Mouse (Mus musculus): ENCODE measurements at regions not wholly inside any gene's neighbourhood (a gene's known extent, or its start where the extent isn't known, plus 50 kb on each side); places are given as distances from the start of the nearest gene placed in this dataset.

DNA sequence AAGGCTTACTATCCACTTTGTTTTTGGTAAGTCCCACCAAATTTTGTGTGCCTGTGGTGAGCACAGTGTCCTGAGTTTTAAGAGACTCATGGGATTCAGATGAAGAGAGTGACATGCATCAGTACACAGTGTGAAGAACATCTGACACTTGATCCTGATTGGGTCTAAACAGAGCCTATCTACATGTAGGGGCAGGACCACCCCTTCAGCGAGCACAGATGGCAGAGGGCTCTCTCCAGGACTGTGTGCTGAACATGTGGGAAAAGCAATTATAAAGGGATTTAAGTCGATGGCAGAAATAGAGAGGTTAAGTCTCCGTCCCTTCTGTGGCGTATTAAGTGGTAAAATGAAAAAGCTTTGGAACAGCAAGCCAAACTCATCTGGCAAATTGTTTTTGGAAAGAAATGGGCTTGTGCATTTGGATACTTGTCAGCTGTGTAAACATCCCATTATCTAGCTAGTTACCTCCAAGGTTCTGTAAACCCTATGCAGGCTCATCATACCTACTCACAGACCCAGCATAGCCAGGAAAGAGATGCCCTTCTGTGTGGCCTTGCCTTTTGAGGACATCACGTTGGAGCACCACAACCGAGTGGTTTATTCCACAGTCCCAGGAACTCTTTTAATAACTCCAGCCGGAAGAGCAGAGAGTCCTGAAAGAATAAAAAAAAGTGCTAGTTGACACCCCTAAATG, 381.3 kb upstream of the Cdh11 start:
- Histone ChIP-seq H3K4me3 (no peak overlapping the region), H3K36me3 (no peaks in the 10 kb centered on the region), H3K9me3 (no peaks in the 10 kb centered on the region), H3K4me1 (replicated peaks) (0 out of 2 replicates have a peak, but pooled peaks cover 8% of the 10 kb centered on the region), H3K27ac (no peak overlapping the region), H3K27me3 (ENCODE audit: insufficient read depth, poor library complexity, severe bottlenecking) (no peaks in the 10 kb centered on the region)
- 74% methylated on average over 7 of the region's 7 CpGs for WGBS
- DNase-seq (ENCODE audit: low spot score): peak; percentile 6

DNA sequence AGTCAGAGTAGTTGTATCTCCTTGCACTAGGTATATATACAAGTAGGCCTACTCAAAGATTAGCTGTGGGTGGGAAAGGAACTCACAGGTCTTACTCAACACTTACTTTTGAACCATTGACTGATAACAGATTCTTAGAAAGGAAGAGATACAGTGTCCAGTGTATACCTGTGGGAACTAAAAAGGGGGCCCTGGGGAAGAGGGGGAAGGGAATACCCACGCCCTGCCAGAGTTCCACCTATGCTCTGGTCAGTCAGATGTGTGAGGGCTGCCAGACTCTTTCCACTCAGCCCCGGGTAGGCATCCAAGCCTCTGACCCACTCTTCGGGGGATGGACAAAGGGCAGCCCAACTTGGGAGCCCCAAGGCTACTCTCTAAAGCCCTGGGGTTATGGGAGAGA, 387.9 kb upstream of the Cdh11 start:
- H3K27me3 ChIP-seq (ENCODE audit: insufficient read depth, poor library complexity, severe bottlenecking): no peaks in the 10 kb centered on the region
- H3K36me3 ChIP-seq: no peaks in the 10 kb centered on the region
- no peaks in the 10 kb centered on the region for H3K9me3 ChIP-seq
- no peak for DNase-seq (ENCODE audit: low spot score)
- WGBS: 81% methylated on average over 3 of the region's 3 CpGs
- H3K4me1 ChIP-seq (replicated peaks): no peaks in the 10 kb centered on the region
- no peak overlapping the region for H3K4me3 ChIP-seq
- peak overlapping the region; percentile 50; the same call in 1 of the 2 replicates for H3K27ac ChIP-seq

DNA sequence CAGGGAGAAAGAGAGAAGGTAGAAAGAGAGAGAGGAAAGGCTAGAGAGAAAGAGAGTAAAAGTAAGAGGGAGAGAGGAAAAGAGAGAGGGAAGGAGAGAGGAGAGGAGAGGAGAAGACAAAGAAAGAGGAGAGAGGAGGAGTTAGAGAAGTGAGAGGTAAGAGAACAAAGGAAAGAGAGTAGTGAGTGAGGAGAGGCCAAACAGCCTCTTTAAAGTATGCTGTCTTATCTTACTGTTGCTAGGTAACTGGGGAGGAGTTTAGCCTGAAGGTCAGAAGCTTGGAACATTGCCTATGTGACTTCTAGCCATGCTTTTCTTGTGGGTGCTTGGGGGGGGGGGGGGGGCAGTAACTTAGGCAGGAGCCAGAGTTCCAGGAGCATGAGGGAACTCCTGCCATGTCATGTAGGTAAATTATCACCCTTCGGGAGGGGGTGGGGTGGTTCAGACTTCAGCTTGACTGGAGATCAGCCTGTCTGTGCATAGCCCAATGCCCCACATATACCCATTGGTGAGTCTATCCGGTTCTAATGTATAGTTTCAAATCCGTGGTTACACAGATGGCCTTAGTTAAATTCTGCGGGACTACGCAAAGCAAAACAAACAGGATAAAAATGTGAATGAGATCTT, 388.5 kb upstream of the Cdh11 start:
- no peaks in the 10 kb centered on the region for H3K36me3 ChIP-seq
- H3K27me3 ChIP-seq (ENCODE audit: insufficient read depth, poor library complexity, severe bottlenecking): no peaks in the 10 kb centered on the region
- WGBS: 69% methylated on average over 5 of the region's 5 CpGs
- H3K4me3 ChIP-seq: no peak overlapping the region
- H3K4me1 ChIP-seq (replicated peaks): no peaks in the 10 kb centered on the region
- peak overlapping the region; percentile 50; the same call in 1 of the 2 replicates for H3K27ac ChIP-seq
- no peak for DNase-seq (ENCODE audit: low spot score)
- no peaks in the 10 kb centered on the region for H3K9me3 ChIP-seq

DNA sequence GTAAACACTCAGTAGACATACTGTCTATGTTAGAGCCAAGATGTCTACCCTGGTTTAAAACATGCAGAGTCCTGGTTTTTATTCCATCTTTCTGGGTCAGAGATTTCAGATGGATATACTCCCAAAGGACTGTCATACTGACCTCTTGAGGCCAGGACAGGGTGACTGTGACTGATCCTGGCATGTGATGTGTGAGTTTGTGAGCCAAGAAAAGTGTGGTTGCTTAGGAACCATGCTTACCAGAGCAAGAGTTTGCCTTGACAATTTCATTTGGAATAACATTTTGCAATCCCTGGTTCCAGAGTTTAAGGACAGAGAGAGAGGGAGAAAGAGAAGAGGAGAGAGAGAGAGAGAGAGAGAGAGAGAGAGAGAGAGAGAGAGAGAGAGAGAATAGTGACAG, 395.2 kb upstream of the Cdh11 start:
- Histone ChIP-seq H3K36me3 (no peaks in the 10 kb centered on the region), H3K4me3 (no peak overlapping the region), H3K4me1 (replicated peaks) (no peaks in the 10 kb centered on the region), H3K27ac (no peak overlapping the region), H3K9me3 (no peaks in the 10 kb centered on the region), H3K27me3 (ENCODE audit: insufficient read depth, poor library complexity, severe bottlenecking) (no peaks in the 10 kb centered on the region)
- DNase-seq (ENCODE audit: low spot score): no peak

DNA sequence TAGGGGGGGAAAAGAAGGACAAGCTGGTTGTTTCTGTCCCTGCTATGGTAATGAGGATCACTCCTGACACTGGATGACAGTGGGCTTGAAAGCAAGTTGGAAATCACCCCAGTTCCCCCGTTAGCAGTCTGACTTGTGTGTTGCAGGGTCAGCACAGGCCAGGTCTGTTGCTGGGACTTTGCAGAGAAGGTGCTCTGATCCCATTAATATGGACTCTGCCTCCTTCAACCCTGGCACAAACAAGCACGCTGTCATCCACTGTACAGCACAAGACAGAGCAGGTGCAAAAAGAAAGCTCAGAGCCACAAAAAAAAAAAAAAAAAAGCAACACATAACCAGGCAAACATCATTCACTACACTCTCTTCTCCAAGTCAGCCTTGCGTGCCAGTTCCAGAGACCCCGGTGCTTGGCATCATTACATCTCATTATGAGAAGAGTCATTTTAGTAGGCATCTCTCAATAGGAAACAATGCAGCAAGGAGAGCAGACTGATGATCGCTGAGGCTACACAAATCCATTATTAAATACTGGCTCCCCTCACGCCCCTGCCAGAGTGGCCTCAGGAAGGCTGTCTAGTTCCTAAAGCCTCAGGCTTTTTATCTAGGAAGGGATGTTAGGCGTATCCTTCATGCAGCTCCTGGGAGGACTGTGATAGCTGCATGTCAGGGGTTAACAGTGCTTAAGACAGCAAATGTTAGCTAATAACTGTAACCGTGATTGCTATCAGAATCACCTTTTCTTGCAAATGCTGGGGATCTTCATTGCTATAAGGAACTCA, 403.5 kb upstream of the Cdh11 start:
- Histone ChIP-seq H3K4me1 (replicated peaks) (peaks cover 6% of the 10 kb centered on the region; the same call in 1 of the 2 replicates), H3K27me3 (ENCODE audit: insufficient read depth, poor library complexity, severe bottlenecking) (no peaks in the 10 kb centered on the region), H3K4me3 (no peak overlapping the region), H3K9me3 (no peaks in the 10 kb centered on the region), H3K36me3 (no peaks in the 10 kb centered on the region), H3K27ac (peak overlapping the region; percentile 6; the same call in 1 of the 2 replicates)
- no peak for DNase-seq (ENCODE audit: low spot score)
- WGBS: 78% methylated on average over 8 of the region's 8 CpGs

DNA sequence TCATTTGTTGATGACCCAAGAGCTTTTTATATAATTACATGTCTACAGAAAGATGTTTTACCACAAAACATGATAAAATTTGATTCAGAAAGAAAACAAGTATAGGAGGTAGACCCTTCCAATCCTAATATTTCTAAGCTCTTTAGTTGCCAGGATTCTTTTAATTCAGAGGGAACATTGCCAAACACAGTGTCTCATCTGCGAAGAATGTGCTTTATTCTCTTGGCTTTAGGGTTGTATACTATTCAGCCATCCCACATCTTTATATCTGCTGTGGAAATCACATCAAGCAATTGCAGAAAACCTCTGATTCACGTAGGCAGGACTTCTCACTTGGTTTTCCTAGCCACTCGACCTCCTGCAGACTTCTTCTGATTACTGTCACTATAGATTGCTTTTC, 412.8 kb upstream of the Cdh11 start:
- no peak for DNase-seq (ENCODE audit: low spot score)
- Histone ChIP-seq H3K9me3 (no peaks in the 10 kb centered on the region), H3K27ac (no peak overlapping the region), H3K4me3 (no peak overlapping the region), H3K36me3 (no peaks in the 10 kb centered on the region), H3K4me1 (replicated peaks) (no peaks in the 10 kb centered on the region), H3K27me3 (ENCODE audit: insufficient read depth, poor library complexity, severe bottlenecking) (no peaks in the 10 kb centered on the region)
- 79% methylated on average over 3 of the region's 3 CpGs for WGBS

DNA sequence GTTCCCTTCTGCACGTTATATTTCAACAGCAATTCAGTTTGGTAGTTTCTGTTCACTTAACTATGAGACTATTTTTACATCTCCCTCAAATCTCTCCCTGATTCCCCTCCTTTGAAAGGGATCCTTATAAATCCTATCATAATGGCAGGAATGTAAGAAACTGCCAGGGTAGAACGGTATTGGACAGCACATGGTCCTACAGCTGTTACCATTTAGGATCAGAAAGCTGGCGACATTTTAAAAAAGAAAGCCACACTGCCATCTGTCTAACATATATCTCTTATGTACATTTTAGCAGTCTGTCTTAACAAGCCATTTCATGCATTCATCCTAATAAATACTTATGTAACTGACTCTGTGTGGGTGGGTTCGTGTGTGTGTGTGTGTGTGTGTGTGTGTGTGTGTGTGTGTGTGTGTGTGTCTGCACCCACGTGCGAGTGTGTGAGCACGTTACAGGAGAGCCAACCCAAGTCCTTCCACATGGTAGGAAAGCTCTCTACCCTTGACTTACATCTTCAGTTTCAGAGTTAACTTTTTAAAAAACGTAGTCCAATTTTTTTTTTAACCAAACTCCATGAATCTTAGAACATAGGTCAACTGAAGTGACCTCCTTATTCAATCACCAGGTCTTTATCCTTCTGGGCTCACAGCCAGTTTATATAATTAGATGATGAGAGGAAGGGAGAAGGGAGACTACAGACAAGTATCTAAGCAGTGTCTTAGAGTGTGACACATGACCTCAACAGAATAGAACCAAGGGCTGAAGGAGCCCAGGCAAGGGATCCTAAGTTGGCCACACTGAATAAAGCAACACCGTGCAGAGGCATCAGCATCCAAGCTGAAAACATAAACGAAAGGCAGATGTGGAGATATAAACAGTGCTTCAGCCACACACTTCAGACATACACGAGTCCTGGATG, 414.5 kb upstream of the Cdh11 start:
- Histone ChIP-seq H3K36me3 (no peaks in the 10 kb centered on the region), H3K27me3 (ENCODE audit: insufficient read depth, poor library complexity, severe bottlenecking) (no peaks in the 10 kb centered on the region), H3K4me3 (no peak overlapping the region), H3K4me1 (replicated peaks) (no peaks in the 10 kb centered on the region), H3K27ac (no peak overlapping the region), H3K9me3 (no peaks in the 10 kb centered on the region)
- WGBS: 80% methylated on average over 11 of the region's 11 CpGs
- DNase-seq (ENCODE audit: low spot score): no peak

DNA sequence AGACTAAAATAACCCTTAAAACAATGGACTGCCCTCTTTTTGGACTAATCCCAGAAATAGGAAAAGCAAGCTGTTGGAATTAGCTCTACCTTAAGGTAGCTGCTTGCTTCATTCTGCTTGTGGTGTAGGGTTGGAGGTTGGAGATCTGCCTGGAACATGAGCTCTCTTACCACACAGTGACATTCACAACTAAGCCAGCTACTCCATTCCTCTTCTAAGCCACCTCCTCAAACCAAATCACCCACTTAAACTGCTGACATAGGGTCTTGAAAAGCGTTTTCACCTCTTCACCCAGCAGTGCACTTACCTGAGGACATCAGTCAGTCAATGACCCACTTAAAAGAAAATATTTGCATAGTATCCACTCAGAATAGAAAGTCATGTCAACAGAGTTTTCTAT, 418.3 kb upstream of the Cdh11 start:
- H3K9me3 ChIP-seq: no peaks in the 10 kb centered on the region
- no peak for DNase-seq (ENCODE audit: low spot score)
- H3K36me3 ChIP-seq: no peaks in the 10 kb centered on the region
- WGBS: 71% methylated on average over 1 of the region's 1 CpGs
- no peak overlapping the region for H3K27ac ChIP-seq
- no peaks in the 10 kb centered on the region for H3K27me3 ChIP-seq (ENCODE audit: insufficient read depth, poor library complexity, severe bottlenecking)
- H3K4me3 ChIP-seq: no peak overlapping the region
- H3K4me1 ChIP-seq (replicated peaks): no peaks in the 10 kb centered on the region

DNA sequence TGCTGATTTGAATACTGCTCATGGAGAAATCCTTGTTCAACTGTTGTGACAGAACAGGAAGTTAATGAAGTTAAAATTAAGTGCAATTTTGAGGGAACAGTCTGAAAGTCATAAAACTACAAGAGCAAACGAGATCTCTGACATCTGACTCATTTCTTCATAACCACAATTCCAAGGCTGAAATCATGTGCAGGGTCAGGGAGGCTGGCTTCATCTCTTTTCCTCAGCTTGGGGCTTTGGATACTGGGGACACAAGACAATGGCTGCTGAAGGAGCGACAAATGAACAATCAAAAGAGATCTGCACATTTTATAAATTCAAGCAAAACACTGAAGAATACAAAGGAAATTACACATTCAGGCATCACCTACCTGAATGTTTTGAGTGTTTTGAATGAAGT, 429.2 kb upstream of the Cdh11 start:
- DNase-seq (ENCODE audit: low spot score): no peak
- H3K4me3 ChIP-seq: no peak overlapping the region
- 84% methylated on average over 2 of the region's 2 CpGs for WGBS
- no peaks in the 10 kb centered on the region for H3K36me3 ChIP-seq
- H3K27ac ChIP-seq: no peak overlapping the region
- H3K9me3 ChIP-seq: no peaks in the 10 kb centered on the region
- no peaks in the 10 kb centered on the region for H3K27me3 ChIP-seq (ENCODE audit: insufficient read depth, poor library complexity, severe bottlenecking)
- no peaks in the 10 kb centered on the region for H3K4me1 ChIP-seq (replicated peaks)

DNA sequence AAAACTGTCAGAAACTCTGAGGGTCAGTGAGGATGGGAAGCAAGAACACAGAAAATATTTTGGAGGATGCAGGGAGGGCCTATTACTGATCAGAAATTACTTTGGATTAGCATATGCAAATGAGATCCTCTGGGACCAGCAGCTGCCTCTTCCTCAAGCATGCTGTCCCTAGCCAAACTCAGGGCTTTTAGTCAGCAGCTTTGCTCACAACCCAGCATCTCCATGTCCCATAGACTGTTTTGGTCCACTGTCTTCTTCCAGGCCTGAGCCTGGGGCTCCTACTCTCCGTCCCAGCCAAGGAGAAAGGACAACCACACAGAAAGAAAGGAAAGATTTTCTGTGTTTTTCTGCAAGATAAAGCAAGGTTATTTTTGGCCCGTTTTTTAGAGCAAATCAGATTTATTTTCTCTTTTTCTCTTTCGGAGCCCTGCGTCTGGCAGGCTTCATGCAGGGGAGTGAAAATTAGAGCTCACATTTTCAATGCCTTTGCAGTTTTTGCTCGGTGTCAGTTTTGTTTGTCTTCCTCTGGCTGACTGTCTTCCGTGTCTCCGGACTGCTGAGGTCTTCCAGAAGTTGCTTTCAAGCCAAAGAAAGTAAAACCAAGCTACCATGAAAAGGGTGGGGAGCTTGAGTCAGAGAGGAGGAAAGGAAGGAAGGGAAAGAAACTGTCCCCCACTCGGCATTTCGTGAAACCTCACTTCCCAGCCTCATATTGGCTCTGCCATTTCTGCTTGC, 445.5 kb upstream of the Cdh11 start:
- peaks cover 3% of the 10 kb centered on the region; the same call in 1 of the 2 replicates for H3K4me1 ChIP-seq (replicated peaks)
- no peaks in the 10 kb centered on the region for H3K27me3 ChIP-seq (ENCODE audit: insufficient read depth, poor library complexity, severe bottlenecking)
- no peak for DNase-seq (ENCODE audit: low spot score)
- WGBS: 60% methylated on average over 9 of the region's 9 CpGs
- no peaks in the 10 kb centered on the region for H3K9me3 ChIP-seq
- no peaks in the 10 kb centered on the region for H3K36me3 ChIP-seq
- H3K4me3 ChIP-seq: no peak overlapping the region
- H3K27ac ChIP-seq: no peak overlapping the region

DNA sequence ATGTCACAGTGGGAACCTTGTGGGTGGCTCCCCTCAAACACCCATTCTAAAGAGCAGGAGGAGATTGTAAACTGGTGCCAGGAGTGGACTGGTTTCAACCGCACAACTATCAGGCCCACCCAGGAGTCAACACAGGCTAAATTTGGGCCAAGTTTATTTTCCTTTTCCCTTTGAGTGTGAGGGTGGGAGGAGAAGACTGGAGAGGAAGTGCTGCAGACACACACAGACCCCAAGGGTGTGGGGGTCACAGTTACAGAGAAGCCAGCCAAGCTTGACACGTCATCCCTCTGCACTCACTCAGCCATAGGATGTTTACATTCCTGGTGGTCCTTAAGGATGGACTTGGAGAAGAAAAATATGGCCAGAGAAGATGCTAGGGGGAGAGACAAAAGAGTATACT, 448.9 kb upstream of the Cdh11 start:
- H3K4me1 ChIP-seq (replicated peaks): peaks cover 3% of the 10 kb centered on the region; the same call in 1 of the 2 replicates
- no peaks in the 10 kb centered on the region for H3K27me3 ChIP-seq (ENCODE audit: insufficient read depth, poor library complexity, severe bottlenecking)
- WGBS: 52% methylated on average over 2 of the region's 2 CpGs
- peak; percentile 30 for DNase-seq (ENCODE audit: low spot score)
- no peaks in the 10 kb centered on the region for H3K9me3 ChIP-seq
- H3K4me3 ChIP-seq: no peak overlapping the region
- no peaks in the 10 kb centered on the region for H3K36me3 ChIP-seq
- 0 out of 2 replicates have a peak overlapping the region, but pooled peaks have one; percentile 45 for H3K27ac ChIP-seq

DNA sequence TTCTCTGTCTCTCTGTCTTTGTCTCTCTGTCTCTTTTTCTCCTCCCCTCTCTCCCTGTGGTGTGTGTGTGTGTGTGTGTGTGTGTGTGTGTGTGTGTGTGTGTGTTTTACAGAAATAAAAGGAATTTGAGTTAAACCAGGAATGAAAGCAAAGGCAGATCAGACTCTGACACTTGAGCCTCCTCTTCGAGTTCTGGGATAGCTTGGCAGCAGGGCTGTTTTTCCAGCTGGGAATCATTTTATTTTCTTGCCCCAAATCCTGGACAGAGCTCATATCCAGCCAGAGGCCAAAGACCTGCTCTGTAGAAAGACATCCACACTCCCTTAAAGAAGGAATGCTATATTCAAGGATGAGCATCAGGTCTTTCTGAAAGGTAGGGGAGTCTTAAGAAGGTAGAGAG, 450.2 kb upstream of the Cdh11 start:
- Histone ChIP-seq H3K36me3 (no peaks in the 10 kb centered on the region), H3K4me1 (replicated peaks) (peaks cover 3% of the 10 kb centered on the region; the same call in 1 of the 2 replicates), H3K4me3 (no peak overlapping the region), H3K27ac (no peak overlapping the region), H3K27me3 (ENCODE audit: insufficient read depth, poor library complexity, severe bottlenecking) (no peaks in the 10 kb centered on the region), H3K9me3 (no peaks in the 10 kb centered on the region)
- peak; percentile 45 for DNase-seq (ENCODE audit: low spot score)
- 51% methylated on average over 1 of the region's 1 CpGs for WGBS
